In genomic region chr7:27634691-27635090, GRCm38 (mm10) we compare ENCODE assay signal across 22 mouse cellular contexts. TPM values are rescaled to one million over a fixed set of nuclear protein-coding genes. Genes with fewer than 3 reads are reported as not detected.
"Had no signal": no experiment of that assay in that cellular context is flagged by ENCODE, and none has a peak within 500 bp of the region (broad histone marks: within the 10 kb centered on the region; RNA-seq: fewer than 3 reads in every experiment).

No protein-coding gene starts in this region.

- H3K9ac ChIP-seq: lung, embryonic 14.5 days; midbrain, embryonic 12.5 days; neural tube, embryonic 13.5 days; neural tube, embryonic 15.5 days had no signal

- H3K9me3 ChIP-seq: midbrain, embryonic 10.5 days; midbrain, embryonic 12.5 days; neural tube, embryonic 13.5 days; neural tube, embryonic 15.5 days had no signal

- H3K4me3 ChIP-seq: midbrain, embryonic 10.5 days; midbrain, embryonic 12.5 days; myocyte; neural tube, embryonic 13.5 days; neural tube, embryonic 15.5 days had no signal

- DNase-seq: lung, adult 18-20 months; lung, embryonic 14.5 days; lung, postnatal 10 days; lung, postnatal 4 days; midbrain, embryonic 14.5 days; retina, postnatal 1 day; right cerebral cortex, adult 18-20 months; right cerebral cortex, postnatal 25 days; right cerebral cortex, postnatal 4 days; spleen, adult 18-20 months; thymus, adult 18-20 months; thymus, postnatal 14 days; thymus, postnatal 36 days had no signal

- H3K27me3 ChIP-seq: midbrain, embryonic 12.5 days; neural tube, embryonic 13.5 days; neural tube, embryonic 15.5 days had no signal

- ATAC-seq: midbrain, embryonic 16.5 days had no signal

- H3K4me2 ChIP-seq: lung, embryonic 14.5 days; midbrain, embryonic 12.5 days; neural tube, embryonic 13.5 days; neural tube, embryonic 15.5 days had no signal

- H3K4me1 ChIP-seq: midbrain, embryonic 10.5 days; midbrain, embryonic 12.5 days; neural tube, embryonic 13.5 days; neural tube, embryonic 15.5 days had no signal

- H3K27ac ChIP-seq: midbrain, embryonic 10.5 days; midbrain, embryonic 12.5 days; neural tube, embryonic 13.5 days; neural tube, embryonic 15.5 days had no signal

RNA-seq across cellular contexts. Expression of gene Ttc9b, which starts 19.0 kb away (rescaled TPM):
- total RNA-seq: megakaryocyte, adult 5-6 weeks; megakaryocyte-erythroid progenitor cell, adult 5-6 weeks had no signal
- polyA plus RNA-seq: thymus, postnatal 0 days had no signal
